Mouse (Mus musculus): ENCODE results near the gene Gm281.
"Not testable (repeated sequence)": the region's sequence is repeated elsewhere in the genome, so short reads cannot be mapped to it uniquely, and the experiment has no call there.

Gm281 gene

GRCm38 (mm10) chr14:13914387-13915082 lies at the start of gene Gm281:
Gene Gm281 (minus strand): TSS chr14:13914478.
- no peak for DNase-seq (ENCODE audit: low read depth, low spot score)

GRCm38 (mm10) chr14:13963527-13963926 lies 49.2 kb upstream of the Gm281 start:
- no peak for DNase-seq (ENCODE audit: low read depth, low spot score)

- DNase-seq (ENCODE audit: low read depth, low spot score) = no peak
Measured at GRCm38 (mm10) chr14:13962476-13962875, 48.2 kb upstream of the Gm281 start.

GRCm38 (mm10) chr14:13961401-13962112 lies 47.3 kb upstream of the Gm281 start, which contains the start of the genes Atxn7 and Thoc7:
Gene Atxn7 (plus strand): TSS chr14:13961440.
Gene Thoc7 (minus strand): TSS chr14:13961852.
- peak; percentile 30 for DNase-seq (ENCODE audit: low read depth, low spot score)

GRCm38 (mm10) chr14:13960482-13961325 lies 46.4 kb upstream of the Gm281 start:
- peak; percentile 56 for DNase-seq (ENCODE audit: low read depth, low spot score)

GRCm38 (mm10) chr14:13960079-13960478 lies 45.8 kb upstream of the Gm281 start:
- peak; percentile 14 for DNase-seq (ENCODE audit: low read depth, low spot score)

- DNase-seq (ENCODE audit: low read depth, low spot score) = not testable (repeated sequence)
Measured at GRCm38 (mm10) chr14:13952151-13952550, 37.9 kb upstream of the Gm281 start.

GRCm38 (mm10) chr14:13950401-13950800 lies 36.1 kb upstream of the Gm281 start:
- DNase-seq (ENCODE audit: low read depth, low spot score) = peak; percentile 18

GRCm38 (mm10) chr14:13948345-13948744 lies 34.1 kb upstream of the Gm281 start:
- DNase-seq (ENCODE audit: low read depth, low spot score) = no peak

GRCm38 (mm10) chr14:13944686-13945085 lies 30.4 kb upstream of the Gm281 start:
- DNase-seq (ENCODE audit: low read depth, low spot score) = no peak

GRCm38 (mm10) chr14:13934052-13934371 lies 19.7 kb upstream of the Gm281 start:
- DNase-seq (ENCODE audit: low read depth, low spot score) = no peak

- no peak for DNase-seq (ENCODE audit: low read depth, low spot score)
Measured at GRCm38 (mm10) chr14:13933290-13934051, 19.2 kb upstream of the Gm281 start.

- peak; percentile 86 for DNase-seq (ENCODE audit: low read depth, low spot score)
Measured at GRCm38 (mm10) chr14:13917630-13918029, 3.4 kb upstream of the Gm281 start.

GRCm38 (mm10) chr14:13917208-13917607 lies 2.9 kb upstream of the Gm281 start:
- DNase-seq (ENCODE audit: low read depth, low spot score) = no peak

- DNase-seq (ENCODE audit: low read depth, low spot score) = no peak
Measured at GRCm38 (mm10) chr14:13915207-13915606, 929 bp upstream of the Gm281 start.

GRCm38 (mm10) chr14:13910148-13910547 lies 4.1 kb downstream of the Gm281 start:
- peak; percentile 58 for DNase-seq (ENCODE audit: low read depth, low spot score)

- DNase-seq (ENCODE audit: low read depth, low spot score) = no peak
Measured at GRCm38 (mm10) chr14:13907145-13907544, 7.1 kb downstream of the Gm281 start.

GRCm38 (mm10) chr14:13906461-13906860 lies 7.8 kb downstream of the Gm281 start:
- no peak for DNase-seq (ENCODE audit: low read depth, low spot score)

- peak; percentile 85 for DNase-seq (ENCODE audit: low read depth, low spot score)
Measured at GRCm38 (mm10) chr14:13901611-13902067, 12.6 kb downstream of the Gm281 start.

GRCm38 (mm10) chr14:13895198-13895597 lies 19.1 kb downstream of the Gm281 start:
- no peak for DNase-seq (ENCODE audit: low read depth, low spot score)

- DNase-seq (ENCODE audit: low read depth, low spot score) = no peak
Measured at GRCm38 (mm10) chr14:13893748-13894147, 20.5 kb downstream of the Gm281 start.
